Mouse (Mus musculus) kidney, postnatal 10 days (tissue): ENCODE data around the gene Phf11b.
"Not testable (repeated sequence)": the region's sequence is repeated elsewhere in the genome, so short reads cannot be mapped to it uniquely, and the experiment has no call there.

Experiments
- DNase-seq: peaks from one replicate; pipeline ENCODE4 v3.0.0; 2021; ENCODE audit warnings: mixed read lengths

Phf11b gene

GRCm38 (mm10) chr14:59341189-59341588, at the start of gene Phf11b:
TSS of gene Phf11b (minus strand) at chr14:59341351.
- DNase-seq, result not testable (repeated sequence)

GRCm38 (mm10) chr14:59390181-59390580, 49.0 kb upstream of the Phf11b start:
- peak; percentile 58 for DNase-seq

- no peak for DNase-seq
Observed at GRCm38 (mm10) chr14:59389532-59389931, 48.4 kb upstream of the Phf11b start.

- no peak for DNase-seq
Observed at GRCm38 (mm10) chr14:59370348-59371068, 29.4 kb upstream of the Phf11b start.

- no peak for DNase-seq
Observed at GRCm38 (mm10) chr14:59366386-59367105, 25.4 kb upstream of the Phf11b start.

- peak; percentile 48 for DNase-seq
Observed at GRCm38 (mm10) chr14:59365244-59365644, 24.1 kb upstream of the Phf11b start, which contains the start of gene Phf11d. TSS of gene Phf11d (minus strand) at chr14:59365470.

- no peak for DNase-seq
Observed at GRCm38 (mm10) chr14:59339541-59339940, 1.6 kb downstream of the Phf11b start.

GRCm38 (mm10) chr14:59336056-59336455, 5.1 kb downstream of the Phf11b start:
- not testable (repeated sequence) for DNase-seq

- peak; percentile 50 for DNase-seq
Observed at GRCm38 (mm10) chr14:59330499-59330898, 10.7 kb downstream of the Phf11b start.

- not testable (repeated sequence) for DNase-seq
Observed at GRCm38 (mm10) chr14:59319970-59320369, 21.2 kb downstream of the Phf11b start.

- DNase-seq, result not testable (repeated sequence)
Observed at GRCm38 (mm10) chr14:59319036-59319435, 22.1 kb downstream of the Phf11b start.

GRCm38 (mm10) chr14:59297391-59297790, 43.8 kb downstream of the Phf11b start, which contains the start of gene Phf11a:
TSS of gene Phf11a (minus strand) at chr14:59297522.
- not testable (repeated sequence) for DNase-seq

GRCm38 (mm10) chr14:59291769-59292168, 49.4 kb downstream of the Phf11b start:
- not testable (repeated sequence) for DNase-seq

GRCm38 (mm10) chr14:59274961-59275360, 66.2 kb downstream of the Phf11b start:
- not testable (repeated sequence) for DNase-seq
